Mouse (Mus musculus): ENCODE measurements around the gene Slc38a1. TPM values are rescaled to one million over a fixed set of nuclear protein-coding genes. Genes with fewer than 3 reads are reported as not detected.
A peak's percentile ranks its signal among the peaks of the same experiment; 100 is the strongest.

Slc38a1 gene
- polyA plus RNA-seq, 1 experiment from 2014 or later = 70.4 TPM

GRCm38 (mm10) chr15:96588996-96589657, 53.6 kb downstream of the Slc38a1 start:
- Histone ChIP-seq H3K36me3 (peaks cover 85% of the 10 kb centered on the region), H3K4me3 (no peak overlapping the region), H3K4me2 (no peak overlapping the region), H3K9me3 (no peaks in the 10 kb centered on the region), H3K9ac (no peak overlapping the region), H3K27ac (replicated peaks) (no peak overlapping the region), H3K4me1 (peaks cover 33% of the 10 kb centered on the region), H3K27me3 (replicated peaks) (no peaks in the 10 kb centered on the region)
- no peak for ATAC-seq (ENCODE audit: extremely low read depth, insufficient number of reproducible peaks, low FRiP score, low TSS enrichment)
- 88% methylated on average over 9 of the region's 9 CpGs for WGBS

GRCm38 (mm10) chr15:96587998-96588397, 54.7 kb downstream of the Slc38a1 start:
- H3K9ac ChIP-seq = no peak overlapping the region
- H3K27me3 ChIP-seq (replicated peaks) = no peaks in the 10 kb centered on the region
- 88% methylated on average over 8 of the region's 8 CpGs for WGBS
- no peak overlapping the region for H3K4me2 ChIP-seq
- peaks cover 94% of the 10 kb centered on the region for H3K36me3 ChIP-seq
- peaks cover 21% of the 10 kb centered on the region for H3K4me1 ChIP-seq
- no peaks in the 10 kb centered on the region for H3K9me3 ChIP-seq
- no peak overlapping the region for H3K27ac ChIP-seq (replicated peaks)
- no peak overlapping the region for H3K4me3 ChIP-seq
- ATAC-seq (ENCODE audit: extremely low read depth, insufficient number of reproducible peaks, low FRiP score, low TSS enrichment) = no peak

- Histone ChIP-seq H3K4me1 (no peaks in the 10 kb centered on the region), H3K4me3 (no peak overlapping the region), H3K36me3 (peaks cover 81% of the 10 kb centered on the region), H3K9ac (no peak overlapping the region), H3K27me3 (replicated peaks) (no peaks in the 10 kb centered on the region), H3K4me2 (no peak overlapping the region), H3K27ac (replicated peaks) (no peak overlapping the region), H3K9me3 (no peaks in the 10 kb centered on the region)
- no peak for ATAC-seq (ENCODE audit: extremely low read depth, insufficient number of reproducible peaks, low FRiP score, low TSS enrichment)
- 87% methylated on average over 15 of the region's 15 CpGs for WGBS
Observed at GRCm38 (mm10) chr15:96583371-96584008, 59.2 kb downstream of the Slc38a1 start.

- no peak overlapping the region for H3K9ac ChIP-seq
- no peaks in the 10 kb centered on the region for H3K4me1 ChIP-seq
- no peak overlapping the region for H3K4me2 ChIP-seq
- H3K9me3 ChIP-seq = no peaks in the 10 kb centered on the region
- no peak for ATAC-seq (ENCODE audit: extremely low read depth, insufficient number of reproducible peaks, low FRiP score, low TSS enrichment)
- H3K36me3 ChIP-seq = peaks cover 79% of the 10 kb centered on the region
- H3K4me3 ChIP-seq = no peak overlapping the region
- no peaks in the 10 kb centered on the region for H3K27me3 ChIP-seq (replicated peaks)
- 87% methylated on average over 5 of the region's 5 CpGs for WGBS
- no peak overlapping the region for H3K27ac ChIP-seq (replicated peaks)
Observed at GRCm38 (mm10) chr15:96576998-96577397, 65.7 kb downstream of the Slc38a1 start.

- Histone ChIP-seq H3K27ac (replicated peaks) (peak overlapping the region; percentile 63; the same call in 1 of the 2 replicates), H3K36me3 (peaks cover 13% of the 10 kb centered on the region), H3K4me2 (no peak overlapping the region), H3K27me3 (replicated peaks) (no peaks in the 10 kb centered on the region), H3K4me3 (no peak overlapping the region), H3K4me1 (peaks cover 31% of the 10 kb centered on the region), H3K9me3 (no peaks in the 10 kb centered on the region), H3K9ac (no peak overlapping the region)
- ATAC-seq (ENCODE audit: extremely low read depth, insufficient number of reproducible peaks, low FRiP score, low TSS enrichment) = no peak
- 53% methylated on average over 2 of the region's 2 CpGs for WGBS
Observed at GRCm38 (mm10) chr15:96568983-96569363, 73.7 kb downstream of the Slc38a1 start.

- no peak; the same call in 1 of the 2 replicates for ATAC-seq (ENCODE audit: extremely low read depth, insufficient number of reproducible peaks, low FRiP score, low TSS enrichment)
- Histone ChIP-seq H3K27me3 (replicated peaks) (no peaks in the 10 kb centered on the region), H3K4me3 (no peak overlapping the region), H3K9me3 (no peaks in the 10 kb centered on the region), H3K36me3 (peaks cover 8% of the 10 kb centered on the region), H3K4me2 (no peak overlapping the region), H3K4me1 (peaks cover 31% of the 10 kb centered on the region), H3K9ac (no peak overlapping the region), H3K27ac (replicated peaks) (peak overlapping the region; percentile 63)
- WGBS = 55% methylated on average over 13 of the region's 13 CpGs
Observed at GRCm38 (mm10) chr15:96568271-96568982, 74.3 kb downstream of the Slc38a1 start.

- Histone ChIP-seq H3K4me2 (peak overlapping the region; percentile 73), H3K4me1 (peaks cover 31% of the 10 kb centered on the region), H3K36me3 (no peaks in the 10 kb centered on the region), H3K4me3 (peak overlapping the region; percentile 48), H3K9ac (peak overlapping the region; percentile 74), H3K9me3 (no peaks in the 10 kb centered on the region), H3K27me3 (replicated peaks) (no peaks in the 10 kb centered on the region), H3K27ac (replicated peaks) (no peak overlapping the region)
- ATAC-seq (ENCODE audit: extremely low read depth, insufficient number of reproducible peaks, low FRiP score, low TSS enrichment) = peak; percentile 56; the same call in 1 of the 2 replicates
- 13% methylated on average over 14 of the region's 14 CpGs for WGBS
Observed at GRCm38 (mm10) chr15:96566850-96567271, 75.9 kb downstream of the Slc38a1 start.

- Histone ChIP-seq H3K9me3 (no peaks in the 10 kb centered on the region), H3K9ac (no peak overlapping the region), H3K27me3 (replicated peaks) (no peaks in the 10 kb centered on the region), H3K4me3 (no peak overlapping the region), H3K4me1 (peaks cover 25% of the 10 kb centered on the region), H3K36me3 (no peaks in the 10 kb centered on the region), H3K27ac (replicated peaks) (no peak overlapping the region), H3K4me2 (no peak overlapping the region)
- no peak for ATAC-seq (ENCODE audit: extremely low read depth, insufficient number of reproducible peaks, low FRiP score, low TSS enrichment)
- 76% methylated on average over 1 of the region's 1 CpGs for WGBS
Observed at GRCm38 (mm10) chr15:96563852-96564251, 78.9 kb downstream of the Slc38a1 start.

GRCm38 (mm10) chr15:96562521-96562920, 80.2 kb downstream of the Slc38a1 start:
- H3K36me3 ChIP-seq = no peaks in the 10 kb centered on the region
- no peak overlapping the region for H3K27ac ChIP-seq (replicated peaks)
- H3K4me3 ChIP-seq = no peak overlapping the region
- no peaks in the 10 kb centered on the region for H3K9me3 ChIP-seq
- H3K4me2 ChIP-seq = no peak overlapping the region
- peaks cover 13% of the 10 kb centered on the region for H3K4me1 ChIP-seq
- no peak for ATAC-seq (ENCODE audit: extremely low read depth, insufficient number of reproducible peaks, low FRiP score, low TSS enrichment)
- WGBS = 90% methylated on average over 5 of the region's 5 CpGs
- no peaks in the 10 kb centered on the region for H3K27me3 ChIP-seq (replicated peaks)
- H3K9ac ChIP-seq = no peak overlapping the region

- Histone ChIP-seq H3K27ac (replicated peaks) (no peak overlapping the region), H3K36me3 (no peaks in the 10 kb centered on the region), H3K4me3 (no peak overlapping the region), H3K9me3 (no peaks in the 10 kb centered on the region), H3K4me1 (no peaks in the 10 kb centered on the region), H3K4me2 (no peak overlapping the region), H3K27me3 (replicated peaks) (no peaks in the 10 kb centered on the region), H3K9ac (no peak overlapping the region)
- ATAC-seq (ENCODE audit: extremely low read depth, insufficient number of reproducible peaks, low FRiP score, low TSS enrichment) = no peak
- 86% methylated on average over 14 of the region's 14 CpGs for WGBS
Observed at GRCm38 (mm10) chr15:96560576-96561298, 82.0 kb downstream of the Slc38a1 start.

Measured in heart, embryonic 13.5 days (tissue).